Mouse (Mus musculus) limb, embryonic 11.5 days (tissue): Measurements from ENCODE around the gene Rnf145. TPM values are rescaled to one million over a fixed set of nuclear protein-coding genes. Genes with fewer than 3 reads are reported as not detected.

ENCODE experiments used
- ATAC-seq: fragments of 200-750 bp; cut with Nextera tagmentation; 2 replicates; pipeline ENCODE4 v1.8.0; 2017; ENCODE audit warnings: low read depth; ENCODE audit not compliant: insufficient number of reproducible peaks, low FRiP score, low TSS enrichment
- DNase-seq: peaks from one replicate; pipeline ENCODE4 v3.0.0-alpha.2; 2015; ENCODE audit warnings: low spot score
- H3K27ac ChIP-seq: fragments of 300-500 bp; sonication (generic); replicated peaks from 2 replicates; pipeline ENCODE4 v1.5.1; 2014; ENCODE audit warnings: low read depth, mild to moderate bottlenecking, low read length
- H3K27me3 ChIP-seq: fragments of 300-500 bp; sonication (generic); 2 replicates; pipeline ENCODE4 v1.6.1; 2014; ENCODE audit warnings: mild to moderate bottlenecking, low read length, mixed read lengths; ENCODE audit not compliant: control insufficient read depth, insufficient read depth
- H3K36me3 ChIP-seq: fragments of 300-500 bp; sonication (generic); 2 replicates; pipeline ENCODE4 v1.6.1; 2014; ENCODE audit warnings: mild to moderate bottlenecking, low read length, moderate library complexity, mixed read lengths; ENCODE audit not compliant: control insufficient read depth, insufficient read depth
- H3K4me1 ChIP-seq: fragments of 300-500 bp; sonication (generic); 2 replicates; pipeline ENCODE4 v1.6.1; 2014; ENCODE audit warnings: low read length, mixed read lengths; ENCODE audit not compliant: control insufficient read depth, insufficient read depth
- H3K4me2 ChIP-seq: fragments of 300-500 bp; sonication (generic); 2 replicates; pipeline ENCODE4 v1.6.1; 2014; ENCODE audit warnings: low read depth, mild to moderate bottlenecking, moderate library complexity; ENCODE audit not compliant: severe bottlenecking
- H3K4me3 ChIP-seq: fragments of 300-500 bp; sonication (generic); 2 replicates; pipeline ENCODE4 v1.5.1; 2014; ENCODE audit warnings: low read depth, low read length
- H3K9ac ChIP-seq: fragments of 300-500 bp; sonication (generic); 2 replicates; pipeline ENCODE4 v1.6.1; 2014; ENCODE audit warnings: mild to moderate bottlenecking, low read length
- H3K9me3 ChIP-seq: fragments of 300-500 bp; sonication (generic); 2 replicates; pipeline ENCODE4 v1.6.1; 2016; ENCODE audit warnings: low read length; ENCODE audit not compliant: control insufficient read depth
- WGBS: fragments of 180-500 bp; shearing (Covaris S2); extraction: QIAGEN DNeasy Blood & Tissue Kit; methylation state at CpG from one replicate; pipeline ENCODE4 v1.1.7; 2014; 5-methylcytosine and 5-hydroxymethylcytosine counted together
- polyA plus RNA-seq: library from polyadenylated mRNA; unstranded; fragments of >200 nt; fragmentation: Nextera tagmentation; extraction: Ambion mirVana; gene quantifications from 2 replicates; pipeline ENCODE4 v1.2.1, GENCODE M21; 2014

Rnf145 gene
- polyA plus RNA-seq, 1 experiment from 2014 or later: 96.1 TPM

DNA sequence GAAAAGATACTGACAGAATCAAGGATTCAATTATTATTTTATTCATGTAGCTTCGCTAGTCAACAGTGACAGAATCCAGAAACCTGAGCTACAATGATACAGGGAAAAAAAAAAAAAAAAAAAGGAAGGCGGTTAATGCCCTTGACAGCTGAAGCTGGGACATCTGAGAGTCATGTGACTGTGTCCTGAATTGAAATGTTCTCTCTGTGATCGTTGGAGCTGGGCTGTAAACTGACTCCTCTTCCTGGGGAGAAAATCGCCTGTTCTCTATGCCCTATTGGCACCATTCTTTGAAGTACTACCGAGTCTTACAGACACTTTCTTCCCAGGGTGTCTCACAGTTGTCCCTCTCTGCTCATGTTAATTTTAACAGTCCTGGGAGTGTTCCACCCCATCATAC lies 15.8 kb upstream of the Rnf145 start:
- no peaks in the 10 kb centered on the region for H3K36me3 ChIP-seq
- H3K4me1 ChIP-seq: no peaks in the 10 kb centered on the region
- 46% methylated on average over 5 of the region's 5 CpGs for WGBS
- DNase-seq (no peak), ATAC-seq (no peak)
- H3K9me3 ChIP-seq: no peaks in the 10 kb centered on the region
- no peak overlapping the region for H3K4me3 ChIP-seq
- H3K27me3 ChIP-seq: no peaks in the 10 kb centered on the region
- no peak overlapping the region for H3K4me2 ChIP-seq
- no peak overlapping the region for H3K9ac ChIP-seq
- no peak overlapping the region for H3K27ac ChIP-seq

- WGBS: 87% methylated on average over 7 of the region's 7 CpGs
- H3K27ac ChIP-seq: no peak overlapping the region
- ATAC-seq (no peak), DNase-seq (no peak)
- H3K4me3 ChIP-seq: no peak overlapping the region
- H3K9me3 ChIP-seq: no peaks in the 10 kb centered on the region
- H3K4me1 ChIP-seq: no peaks in the 10 kb centered on the region
- H3K4me2 ChIP-seq: no peak overlapping the region
- no peaks in the 10 kb centered on the region for H3K36me3 ChIP-seq
- no peaks in the 10 kb centered on the region for H3K27me3 ChIP-seq
- H3K9ac ChIP-seq: no peak overlapping the region
Measured at GRCm38 (mm10) chr11:44504146-44504545, 14.6 kb upstream of the Rnf145 start.

- Histone ChIP-seq H3K9me3 (no peaks in the 10 kb centered on the region), H3K9ac (no peak overlapping the region), H3K27me3 (no peaks in the 10 kb centered on the region), H3K4me3 (no peak overlapping the region), H3K36me3 (no peaks in the 10 kb centered on the region), H3K27ac (no peak overlapping the region), H3K4me2 (no peak overlapping the region), H3K4me1 (no peaks in the 10 kb centered on the region)
- ATAC-seq: no peak
- 91% methylated on average over 3 of the region's 3 CpGs for WGBS
- DNase-seq: no peak
Measured at GRCm38 (mm10) chr11:44504761-44505160, 14.0 kb upstream of the Rnf145 start.

- H3K36me3 ChIP-seq: no peaks in the 10 kb centered on the region
- ATAC-seq (no peak), DNase-seq (no peak)
- 67% methylated on average over 4 of the region's 4 CpGs for WGBS
- H3K27ac ChIP-seq: no peak overlapping the region
- no peak overlapping the region for H3K4me2 ChIP-seq
- no peaks in the 10 kb centered on the region for H3K4me1 ChIP-seq
- H3K9ac ChIP-seq: no peak overlapping the region
- no peak overlapping the region for H3K4me3 ChIP-seq
- H3K9me3 ChIP-seq: no peaks in the 10 kb centered on the region
- no peaks in the 10 kb centered on the region for H3K27me3 ChIP-seq
Measured at GRCm38 (mm10) chr11:44508876-44509275, 9.9 kb upstream of the Rnf145 start.

- 82% methylated on average over 2 of the region's 2 CpGs for WGBS
- Histone ChIP-seq H3K4me1 (no peaks in the 10 kb centered on the region), H3K9ac (no peak overlapping the region), H3K27ac (no peak overlapping the region), H3K4me3 (no peak overlapping the region), H3K36me3 (no peaks in the 10 kb centered on the region), H3K4me2 (no peak overlapping the region), H3K9me3 (no peaks in the 10 kb centered on the region), H3K27me3 (no peaks in the 10 kb centered on the region)
- DNase-seq: no peak
- ATAC-seq: no peak
Measured at GRCm38 (mm10) chr11:44509906-44510305, 8.9 kb upstream of the Rnf145 start.

DNA sequence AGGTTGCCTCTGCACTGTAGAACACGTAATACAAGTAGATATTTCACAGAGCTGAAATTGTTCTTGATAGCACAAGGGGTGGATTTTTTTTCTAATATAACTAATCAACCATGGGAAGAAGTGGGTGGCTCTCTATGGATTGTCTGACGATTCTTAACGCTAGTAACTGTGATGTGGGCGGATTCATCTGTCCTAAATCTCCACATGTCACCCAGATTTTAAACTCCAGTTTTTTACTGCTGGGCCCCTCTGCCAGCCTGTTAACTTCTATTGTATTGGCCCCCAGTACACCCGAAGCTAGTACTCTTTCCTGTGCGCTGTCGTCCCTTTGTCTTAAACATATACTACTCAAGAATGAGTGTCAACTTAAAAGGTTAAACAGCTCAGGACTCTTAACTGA lies 8.4 kb upstream of the Rnf145 start:
- Histone ChIP-seq H3K27ac (no peak overlapping the region), H3K9ac (no peak overlapping the region), H3K4me2 (no peak overlapping the region), H3K36me3 (no peaks in the 10 kb centered on the region), H3K4me1 (no peaks in the 10 kb centered on the region), H3K4me3 (no peak overlapping the region), H3K27me3 (no peaks in the 10 kb centered on the region), H3K9me3 (no peaks in the 10 kb centered on the region)
- ATAC-seq (no peak), DNase-seq (no peak)
- WGBS: 87% methylated on average over 7 of the region's 7 CpGs

DNA sequence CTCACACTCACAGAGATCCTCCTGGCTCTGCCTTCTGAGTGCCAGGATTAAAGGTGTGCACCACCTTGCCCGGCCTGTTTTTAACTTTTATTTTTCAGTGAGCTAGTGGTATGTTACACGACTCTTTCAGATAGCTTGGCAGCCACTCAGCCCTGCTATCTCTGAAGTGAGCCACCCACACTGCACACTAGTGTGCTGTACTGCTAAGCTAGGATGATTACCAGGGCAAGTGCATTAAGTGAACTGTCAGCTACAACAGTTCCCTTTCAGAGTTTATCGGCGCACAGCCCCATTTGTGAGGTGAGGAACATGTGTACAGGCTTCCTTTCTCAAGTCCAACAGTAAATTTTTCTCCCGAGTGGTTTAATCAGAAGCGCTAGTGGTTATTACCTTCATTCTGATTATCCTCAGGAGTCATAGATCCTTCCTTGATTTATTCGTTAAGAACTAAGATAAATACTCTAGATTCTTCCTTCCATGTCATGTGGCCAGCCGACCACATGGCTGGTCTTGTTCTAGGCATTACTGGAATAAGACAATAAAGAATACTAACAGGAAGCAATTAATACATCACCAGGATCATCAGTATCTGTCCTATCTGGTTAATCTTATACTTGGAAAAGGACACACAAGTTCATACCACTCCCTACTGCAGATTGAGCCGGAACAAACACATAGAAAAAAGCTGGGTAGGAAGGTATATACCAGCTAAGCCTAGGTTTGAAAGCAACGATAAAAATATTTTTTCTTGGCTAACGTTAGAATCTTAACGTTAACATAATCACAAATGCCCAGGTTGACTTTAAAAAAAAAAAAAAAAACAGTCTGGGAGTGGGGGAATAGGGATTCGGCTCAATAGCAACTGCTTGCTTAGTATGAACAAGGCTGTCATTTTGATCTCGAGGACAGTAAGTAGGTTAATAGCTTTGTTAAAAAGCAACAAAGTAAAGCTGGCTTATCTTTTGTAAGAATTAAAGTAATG lies 6.4 kb upstream of the Rnf145 start:
- Histone ChIP-seq H3K27me3 (no peaks in the 10 kb centered on the region), H3K4me2 (no peak overlapping the region), H3K4me3 (no peak overlapping the region), H3K9ac (no peak overlapping the region), H3K4me1 (no peaks in the 10 kb centered on the region), H3K36me3 (no peaks in the 10 kb centered on the region), H3K27ac (no peak overlapping the region), H3K9me3 (no peaks in the 10 kb centered on the region)
- 86% methylated on average over 14 of the region's 14 CpGs for WGBS
- DNase-seq: no peak
- ATAC-seq: no peak

DNA sequence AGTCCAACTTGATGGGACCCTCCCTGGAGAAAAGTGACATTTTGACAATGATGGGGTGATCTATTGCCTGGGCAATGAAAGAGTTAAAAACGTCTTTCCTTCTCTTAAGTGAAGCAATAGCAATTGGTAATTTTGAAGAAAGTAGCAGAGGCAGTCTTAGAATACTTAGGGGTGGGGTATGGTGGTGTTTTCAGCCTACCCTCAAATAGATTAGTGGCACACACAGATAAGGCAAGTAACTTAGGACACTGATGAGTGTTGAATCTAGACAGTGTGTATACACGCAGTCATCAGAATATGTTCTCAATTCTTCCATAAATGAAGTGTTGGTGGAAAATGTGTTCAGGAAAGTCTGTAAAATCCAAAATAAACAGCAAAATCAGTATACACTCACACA lies 5.7 kb upstream of the Rnf145 start:
- H3K4me1 ChIP-seq: no peaks in the 10 kb centered on the region
- no peak overlapping the region for H3K27ac ChIP-seq
- 75% methylated on average over 2 of the region's 2 CpGs for WGBS
- no peak overlapping the region for H3K9ac ChIP-seq
- H3K27me3 ChIP-seq: no peaks in the 10 kb centered on the region
- H3K4me3 ChIP-seq: no peak overlapping the region
- H3K4me2 ChIP-seq: no peak overlapping the region
- ATAC-seq (no peak), DNase-seq (no peak)
- no peaks in the 10 kb centered on the region for H3K36me3 ChIP-seq
- H3K9me3 ChIP-seq: no peaks in the 10 kb centered on the region
